Mouse (Mus musculus): ENCODE measurements around the gene Ppp2r5e. TPM values are rescaled to one million over a fixed set of nuclear protein-coding genes. Genes with fewer than 3 reads are reported as not detected.
"Not testable (repeated sequence)": the region's sequence is repeated elsewhere in the genome, so short reads cannot be mapped to it uniquely, and the experiment has no call there.

The Ppp2r5e gene
- polyA plus RNA-seq, 1 experiment from 2014 or later = 19.9 TPM

DNA sequence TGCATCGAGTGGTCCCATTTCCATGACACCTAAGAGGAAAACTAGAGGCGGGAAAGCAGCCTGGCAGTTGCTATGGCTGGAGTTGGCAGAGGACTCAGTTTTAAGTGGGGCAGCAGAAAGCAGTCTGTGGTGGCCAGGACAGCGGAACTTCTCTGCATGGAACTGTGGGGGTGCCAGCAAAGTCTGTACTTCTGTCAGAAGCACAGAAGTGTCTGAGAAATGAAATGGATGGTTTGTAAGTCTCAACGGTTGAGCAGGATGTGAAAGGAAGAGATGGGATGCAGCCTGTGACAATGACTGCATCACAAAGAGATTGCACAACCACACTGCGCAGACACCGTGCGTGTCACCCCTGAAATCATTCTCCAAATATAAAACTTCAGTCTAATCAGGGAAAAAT lies 149.8 kb downstream of the Ppp2r5e start:
- no peak overlapping the region for H3K4me3 ChIP-seq
- H3K36me3 ChIP-seq = peaks cover 19% of the 10 kb centered on the region
- H3K9me3 ChIP-seq = no peaks in the 10 kb centered on the region
- H3K27me3 ChIP-seq = no peaks in the 10 kb centered on the region
- no peak for ATAC-seq (ENCODE audit: low FRiP score)
- H3K4me2 ChIP-seq = no peak overlapping the region
- no peak overlapping the region for H3K27ac ChIP-seq
- H3K9ac ChIP-seq = no peak overlapping the region
- 92% methylated on average over 7 of the region's 7 CpGs for WGBS
- no peaks in the 10 kb centered on the region for H3K4me1 ChIP-seq (replicated peaks)

DNA sequence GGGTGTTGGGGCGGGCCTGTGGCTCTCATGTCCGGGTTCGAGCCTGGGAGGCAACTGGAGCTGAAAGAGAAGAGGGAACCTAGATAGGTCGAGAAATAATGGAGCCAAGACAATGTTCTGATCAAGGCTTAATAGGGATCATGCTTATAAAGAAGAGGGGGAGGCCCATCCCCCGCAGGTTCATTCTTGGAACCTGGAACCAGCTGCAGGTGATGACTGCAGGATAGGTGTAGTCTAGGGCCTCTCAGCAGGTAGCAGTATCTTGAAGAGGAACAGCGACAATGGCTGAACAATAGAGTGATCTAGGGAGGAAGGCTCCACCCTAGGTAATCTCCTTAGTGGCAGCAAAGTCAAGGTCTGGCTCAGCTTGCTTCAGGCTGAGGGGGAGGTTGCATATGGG lies 163.6 kb downstream of the Ppp2r5e start:
- not testable (repeated sequence) for H3K4me1 ChIP-seq (replicated peaks); H3K9ac ChIP-seq; H3K36me3 ChIP-seq; H3K27me3 ChIP-seq; H3K4me2 ChIP-seq; ATAC-seq (ENCODE audit: low FRiP score); H3K9me3 ChIP-seq; H3K27ac ChIP-seq; H3K4me3 ChIP-seq
- WGBS = 86% methylated on average over 6 of the region's 6 CpGs

GRCm38 (mm10) chr12:75429685-75430396 lies 166.2 kb downstream of the Ppp2r5e start:
- Histone ChIP-seq H3K27ac (no peak overlapping the region), H3K4me2 (no peak overlapping the region), H3K4me3 (no peak overlapping the region), H3K9ac (no peak overlapping the region), H3K36me3 (no peaks in the 10 kb centered on the region), H3K4me1 (replicated peaks) (no peaks in the 10 kb centered on the region), H3K27me3 (no peaks in the 10 kb centered on the region), H3K9me3 (no peaks in the 10 kb centered on the region)
- no peak for ATAC-seq (ENCODE audit: low FRiP score)
- WGBS = 91% methylated on average over 1 of the region's 1 CpGs

- 88% methylated on average over 6 of the region's 6 CpGs for WGBS
- Histone ChIP-seq H3K4me3 (no peak overlapping the region), H3K9me3 (no peaks in the 10 kb centered on the region), H3K36me3 (no peaks in the 10 kb centered on the region), H3K27ac (no peak overlapping the region), H3K4me2 (no peak overlapping the region), H3K4me1 (replicated peaks) (peaks cover 3% of the 10 kb centered on the region), H3K9ac (no peak overlapping the region), H3K27me3 (no peaks in the 10 kb centered on the region)
- no peak for ATAC-seq (ENCODE audit: low FRiP score)
Measured at GRCm38 (mm10) chr12:75428719-75429118, 167.3 kb downstream of the Ppp2r5e start.

GRCm38 (mm10) chr12:75425882-75426281 lies 170.2 kb downstream of the Ppp2r5e start:
- Histone ChIP-seq H3K9ac (no peak overlapping the region), H3K9me3 (no peaks in the 10 kb centered on the region), H3K4me3 (no peak overlapping the region), H3K4me2 (no peak overlapping the region), H3K4me1 (replicated peaks) (peaks cover 5% of the 10 kb centered on the region), H3K36me3 (no peaks in the 10 kb centered on the region), H3K27me3 (no peaks in the 10 kb centered on the region), H3K27ac (no peak overlapping the region)
- no peak for ATAC-seq (ENCODE audit: low FRiP score)
- 81% methylated on average over 7 of the region's 7 CpGs for WGBS

DNA sequence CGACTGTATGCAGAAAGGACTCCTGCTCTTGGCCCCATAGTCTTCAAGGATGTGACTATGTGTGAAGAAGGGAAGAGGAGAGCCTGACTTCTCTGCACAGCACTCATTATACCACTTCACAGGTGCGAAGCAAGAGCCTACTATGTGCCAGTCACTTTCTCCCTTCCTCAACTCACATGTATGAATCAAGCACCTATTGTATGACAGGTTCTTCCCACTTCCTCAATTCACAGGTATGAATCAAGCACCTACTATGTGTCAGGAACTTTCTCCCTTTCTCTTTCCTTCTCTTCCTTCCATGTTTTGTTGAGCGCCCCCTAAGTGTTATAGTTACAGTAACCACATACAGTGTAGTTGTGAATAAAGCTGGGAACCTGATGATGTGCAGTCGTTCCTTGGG lies 171.2 kb downstream of the Ppp2r5e start:
- no peaks in the 10 kb centered on the region for H3K27me3 ChIP-seq
- no peak overlapping the region for H3K4me2 ChIP-seq
- H3K36me3 ChIP-seq = no peaks in the 10 kb centered on the region
- H3K9me3 ChIP-seq = no peaks in the 10 kb centered on the region
- 95% methylated on average over 4 of the region's 4 CpGs for WGBS
- no peak overlapping the region for H3K27ac ChIP-seq
- H3K9ac ChIP-seq = no peak overlapping the region
- ATAC-seq (ENCODE audit: low FRiP score) = no peak
- no peak overlapping the region for H3K4me3 ChIP-seq
- peaks cover 5% of the 10 kb centered on the region for H3K4me1 ChIP-seq (replicated peaks)

- peak; percentile 52; the same call in 1 of the 2 replicates for ATAC-seq (ENCODE audit: low FRiP score)
- no peaks in the 10 kb centered on the region for H3K27me3 ChIP-seq
- H3K36me3 ChIP-seq = no peaks in the 10 kb centered on the region
- no peak overlapping the region for H3K4me3 ChIP-seq
- WGBS = 40% methylated on average over 7 of the region's 7 CpGs
- no peak overlapping the region for H3K27ac ChIP-seq
- no peak overlapping the region for H3K4me2 ChIP-seq
- H3K9ac ChIP-seq = no peak overlapping the region
- peaks cover 5% of the 10 kb centered on the region for H3K4me1 ChIP-seq (replicated peaks)
- no peaks in the 10 kb centered on the region for H3K9me3 ChIP-seq
Measured at GRCm38 (mm10) chr12:75424359-75424758, 171.7 kb downstream of the Ppp2r5e start.

GRCm38 (mm10) chr12:75416681-75417080 lies 179.4 kb downstream of the Ppp2r5e start, which contains the start of gene Gphb5:
Gphb5 (minus strand) TSS chr12:75416781.
- Histone ChIP-seq H3K36me3 (no peaks in the 10 kb centered on the region), H3K4me2 (no peak within 1 kb of the TSS), H3K27me3 (no peaks in the 10 kb centered on the region), H3K4me1 (replicated peaks) (no peaks in the 10 kb centered on the region), H3K4me3 (no peak within 1 kb of the TSS), H3K9ac (no peak within 1 kb of the TSS), H3K27ac (no peak within 1 kb of the TSS), H3K9me3 (no peaks in the 10 kb centered on the region)
- WGBS = 92% methylated on average over 4 of the region's 4 CpGs
- ATAC-seq (ENCODE audit: low FRiP score) = no peak

GRCm38 (mm10) chr12:75414991-75415390 lies 181.1 kb downstream of the Ppp2r5e start:
- no peak overlapping the region for H3K4me3 ChIP-seq
- H3K27me3 ChIP-seq = no peaks in the 10 kb centered on the region
- no peak for ATAC-seq (ENCODE audit: low FRiP score)
- no peak overlapping the region for H3K9ac ChIP-seq
- no peak overlapping the region for H3K27ac ChIP-seq
- H3K9me3 ChIP-seq = no peaks in the 10 kb centered on the region
- no peak overlapping the region for H3K4me2 ChIP-seq
- 72% methylated on average over 6 of the region's 6 CpGs for WGBS
- H3K4me1 ChIP-seq (replicated peaks) = no peaks in the 10 kb centered on the region
- no peaks in the 10 kb centered on the region for H3K36me3 ChIP-seq

- ATAC-seq (ENCODE audit: low FRiP score) = no peak
- Histone ChIP-seq H3K27ac (no peak overlapping the region), H3K36me3 (no peaks in the 10 kb centered on the region), H3K9ac (no peak overlapping the region), H3K4me3 (no peak overlapping the region), H3K27me3 (no peaks in the 10 kb centered on the region), H3K4me1 (replicated peaks) (no peaks in the 10 kb centered on the region), H3K4me2 (no peak overlapping the region), H3K9me3 (no peaks in the 10 kb centered on the region)
- 87% methylated on average over 9 of the region's 9 CpGs for WGBS
Measured at GRCm38 (mm10) chr12:75412964-75413363, 183.1 kb downstream of the Ppp2r5e start.

Other genes starting within 250 kb of the Ppp2r5e start
- not detected in 2 replicates for gene Gphb5, start 179.5 kb downstream of the Ppp2r5e start, polyA plus RNA-seq (2015; fragmentation: Nextera tagmentation; extraction: Ambion mirVana)
- 5.4 and 6.2 TPM in 2 replicates for gene Wdr89, start 73.3 kb upstream of the Ppp2r5e start, polyA plus RNA-seq (2015; fragmentation: Nextera tagmentation; extraction: Ambion mirVana)
- 8.3 and 9.2 TPM in 2 replicates for gene Sgpp1, start 139.5 kb upstream of the Ppp2r5e start, polyA plus RNA-seq (2015; fragmentation: Nextera tagmentation; extraction: Ambion mirVana)
- 63.3 and 67.9 TPM in 2 replicates for gene Syne2, start 221.9 kb upstream of the Ppp2r5e start, polyA plus RNA-seq (2015; fragmentation: Nextera tagmentation; extraction: Ambion mirVana)

Measured in hindbrain, embryonic 13.5 days (tissue).